ENCODE assay signal across 8 mouse cellular contexts in the genomic region with DNA sequence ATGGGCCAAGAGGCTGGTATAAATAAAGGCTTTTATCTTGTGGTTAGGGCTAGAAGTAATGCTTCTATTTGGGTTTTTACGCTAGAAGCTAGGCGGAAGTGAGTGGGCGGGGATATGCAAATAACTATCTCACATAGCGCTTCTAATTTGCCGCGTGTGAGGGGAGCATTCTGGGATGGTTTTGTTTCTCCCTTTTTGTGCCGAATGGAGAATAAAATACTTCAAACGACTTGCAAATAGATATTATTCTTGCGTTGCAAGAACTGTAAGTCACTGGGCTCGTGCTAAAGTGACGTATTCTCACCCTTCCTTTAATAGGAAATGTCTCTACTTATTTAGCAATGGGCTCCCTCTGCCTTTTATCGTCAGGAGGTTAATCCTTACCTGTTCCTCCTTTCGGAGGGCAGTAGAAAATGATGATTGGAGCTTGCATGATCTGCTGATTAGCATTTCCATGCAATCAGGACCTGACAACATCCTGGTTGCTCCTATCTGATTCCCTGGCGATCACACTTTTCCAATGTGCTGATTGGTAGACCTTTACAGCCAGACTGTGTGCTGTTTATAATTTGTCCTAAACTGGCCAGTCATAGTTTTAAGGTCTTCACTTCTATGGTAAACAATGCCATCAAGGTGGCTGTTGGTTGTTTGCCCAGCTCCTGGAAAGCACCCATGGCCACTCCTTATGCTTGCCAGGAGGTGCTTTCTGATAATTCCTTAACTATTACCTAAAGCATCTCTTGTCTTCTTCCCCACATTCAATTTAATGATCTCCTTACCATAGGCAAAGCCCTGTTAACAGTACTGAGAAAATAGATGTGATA. TPM values are rescaled to one million over a fixed set of nuclear protein-coding genes. Genes with fewer than 3 reads are reported as not detected.
A peak's percentile ranks its signal among the peaks of the same experiment; 100 is the strongest.
DNase-seq lines count a peak whose midpoint lies in the region; ATAC-seq and TF ChIP-seq lines count a peak whose summit lies in the region.

No protein-coding gene starts in this region.

- no peaks in the 10 kb centered on the region for H3K36me3 ChIP-seq in forebrain, embryonic 11.5 days (ENCODE audit: control insufficient read depth, insufficient read depth, low read length)
- no peaks in the 10 kb centered on the region for H3K36me3 ChIP-seq in liver, postnatal 0 days (replicated peaks; ENCODE audit: insufficient read depth, low read length)
- no peaks in the 10 kb centered on the region for H3K36me3 ChIP-seq in neural tube, embryonic 13.5 days
- H3K36me3 ChIP-seq in stomach, postnatal 0 days (ENCODE audit: control insufficient read depth, insufficient read depth, low read length), result no peaks in the 10 kb centered on the region

- peak overlapping the region; percentile 50 for H3K4me2 ChIP-seq in forebrain, embryonic 11.5 days (ENCODE audit: low read depth, low read length, severe bottlenecking)
- H3K4me2 ChIP-seq in liver, postnatal 0 days (ENCODE audit: low read depth, low read length), result peak overlapping the region; percentile 72
- H3K4me2 ChIP-seq in neural tube, embryonic 13.5 days, result peak overlapping the region; percentile 72
- peak overlapping the region; percentile 46 for H3K4me2 ChIP-seq in stomach, postnatal 0 days (replicated peaks; ENCODE audit: low read depth)

- 0% methylated on average over 14 of the region's 14 CpGs for WGBS in forebrain, embryonic 11.5 days
- WGBS in liver, postnatal 0 days (ENCODE audit: insufficient replicate concordance), result under 1% methylated on average over 14 of the region's 14 CpGs
- 0% methylated on average over 14 of the region's 14 CpGs for WGBS in neural tube, embryonic 13.5 days
- under 1% methylated on average over 14 of the region's 14 CpGs for whole genome bisulfite sequencing in stomach, postnatal 0 days

- H3K4me3 ChIP-seq in forebrain, embryonic 11.5 days (ENCODE audit: low read depth, low read length), result peak overlapping the region; percentile 24; the same call in 1 of the 2 replicates
- H3K4me3 ChIP-seq in liver, postnatal 0 days (ENCODE audit: low read depth, low read length), result peak overlapping the region; percentile 27
- H3K4me3 ChIP-seq in neural tube, embryonic 13.5 days, result peak overlapping the region; percentile 34
- H3K4me3 ChIP-seq in stomach, postnatal 0 days (ENCODE audit: low read depth, low read length), result peak overlapping the region; percentile 24

- intact Hi-C loops in heart, postnatal 10 days (cut with DNase I), result loop anchor here (2.0 to 5.0 kb wide), 2 partner anchors 16 to 174 kb away; partner anchors contain the start of gene Vamp2

- H3K9me3 ChIP-seq in forebrain, embryonic 11.5 days (ENCODE audit: control insufficient read depth, low read length), result no peaks in the 10 kb centered on the region
- H3K9me3 ChIP-seq in liver, postnatal 0 days (ENCODE audit: low read length), result no peaks in the 10 kb centered on the region
- H3K9me3 ChIP-seq in neural tube, embryonic 13.5 days, result no peaks in the 10 kb centered on the region
- no peaks in the 10 kb centered on the region for H3K9me3 ChIP-seq in stomach, postnatal 0 days (ENCODE audit: control insufficient read depth, low read length)

- H3K27ac ChIP-seq in forebrain, embryonic 11.5 days (ENCODE audit: low read depth, low read length), result peak overlapping the region; percentile 86
- H3K27ac ChIP-seq in liver, postnatal 0 days (ENCODE audit: low read depth), result peak overlapping the region; percentile 95
- H3K27ac ChIP-seq in neural tube, embryonic 13.5 days (replicated peaks), result peak overlapping the region; percentile 91
- H3K27ac ChIP-seq in stomach, postnatal 0 days (replicated peaks), result peak overlapping the region; percentile 97

- peak; percentile 26 for TF ChIP-seq CTCF in liver, postnatal 0 days (IDR thresholded peaks at IDR 0.05; ENCODE audit: low read depth)
- TF ChIP-seq CTCF in stomach, postnatal 0 days (IDR thresholded peaks at IDR 0.05; ENCODE audit: low read depth), result peak; percentile 44

- H3K9ac ChIP-seq in forebrain, embryonic 11.5 days (ENCODE audit: low read length), result peak overlapping the region; percentile 72
- peak overlapping the region; percentile 78 for H3K9ac ChIP-seq in liver, postnatal 0 days (replicated peaks)
- peak overlapping the region; percentile 74 for H3K9ac ChIP-seq in neural tube, embryonic 13.5 days
- H3K9ac ChIP-seq in stomach, postnatal 0 days (ENCODE audit: low read length), result peak overlapping the region; percentile 55

- TF ChIP-seq EP300 in liver, postnatal 0 days (IDR thresholded peaks at IDR 0.05; ENCODE audit: low read depth), result peak; percentile 80
- peak; percentile 74 for TF ChIP-seq EP300 in stomach, postnatal 0 days (optimal IDR thresholded peaks at IDR 0.05)

- DNase-seq in ES-CJ7 (ENCODE audit: low read depth, low spot score), result peak; percentile 98
- DNase-seq in c-Kit-positive CD71-positive TER-119-negative erythroid progenitor cells, embryonic 14.5 days (ENCODE audit: low read depth), result peak; percentile 96
- peak; percentile 78 for DNase-seq in forebrain, embryonic 11.5 days (ENCODE audit: low spot score)
- peak; percentile 90 to 91 for DNase-seq in heart, postnatal 10 days
- DNase-seq in kidney, postnatal 36 days, result peak; percentile 89 to 94
- peak; percentile 82 for DNase-seq in liver, postnatal 0 days
- peak; percentile 72 for DNase-seq in stomach, postnatal 0 days (ENCODE audit: low spot score)

- no peaks in the 10 kb centered on the region for H3K27me3 ChIP-seq in forebrain, embryonic 11.5 days (ENCODE audit: control insufficient read depth, insufficient read depth, low read length)
- H3K27me3 ChIP-seq in liver, postnatal 0 days (ENCODE audit: insufficient read depth, low read length), result no peaks in the 10 kb centered on the region
- H3K27me3 ChIP-seq in neural tube, embryonic 13.5 days, result no peaks in the 10 kb centered on the region
- H3K27me3 ChIP-seq in stomach, postnatal 0 days (ENCODE audit: control insufficient read depth, insufficient read depth, low read length), result no peaks in the 10 kb centered on the region

- ATAC-seq in forebrain, embryonic 11.5 days (replicated peaks; ENCODE audit: low FRiP score), result peak; percentile 68
- peak; percentile 84 for ATAC-seq in liver, postnatal 0 days
- peak; percentile 79 for ATAC-seq in neural tube, embryonic 13.5 days (ENCODE audit: low read depth)
- peak; percentile 78 for ATAC-seq in stomach, postnatal 0 days (ENCODE audit: low FRiP score, low TSS enrichment)

- H3K4me1 ChIP-seq in forebrain, embryonic 11.5 days (replicated peaks; ENCODE audit: control insufficient read depth, insufficient read depth, low read length), result peaks cover 5% of the 10 kb centered on the region; the same call in 1 of the 2 replicates
- H3K4me1 ChIP-seq in liver, postnatal 0 days (ENCODE audit: insufficient read depth), result peaks cover 34% of the 10 kb centered on the region
- peaks cover 44% of the 10 kb centered on the region for H3K4me1 ChIP-seq in neural tube, embryonic 13.5 days (replicated peaks)
- no peaks in the 10 kb centered on the region for H3K4me1 ChIP-seq in stomach, postnatal 0 days (replicated peaks; ENCODE audit: control insufficient read depth, insufficient read depth)

RNA-seq across cellular contexts. Expression of gene Tmem107, which starts 2.7 kb away (rescaled TPM):
- polyA plus RNA-seq in forebrain, embryonic 11.5 days (2014; fragmentation: Nextera tagmentation; extraction: Ambion mirVana), result 60.3 and 60.6 TPM in 2 replicates
- 1 to 10 TPM; 5.8 to 7.8 TPM for total RNA-seq in heart, postnatal 10 days (2021)
- 12.5 and 13.0 TPM in 2 replicates for polyA plus RNA-seq in liver, postnatal 0 days (2015; fragmentation: Nextera tagmentation; extraction: Ambion mirVana)
- 28.4 and 29.2 TPM in 2 replicates for polyA plus RNA-seq in neural tube, embryonic 13.5 days (2015; fragmentation: Nextera tagmentation; extraction: Ambion mirVana)
- 28.4 and 30.8 TPM in 2 replicates for polyA plus RNA-seq in stomach, postnatal 0 days (2015; fragmentation: Nextera tagmentation; extraction: Ambion mirVana)

RNA-seq across cellular contexts. Expression of gene Borcs6, which starts 13.8 kb away (rescaled TPM):
- polyA plus RNA-seq in forebrain, embryonic 11.5 days (2014; fragmentation: Nextera tagmentation; extraction: Ambion mirVana), result 7.9 and 9.2 TPM in 2 replicates
- 10 to 100 TPM; 16.7 to 19.4 TPM for total RNA-seq in heart, postnatal 10 days (2021)
- polyA plus RNA-seq in liver, postnatal 0 days (2015; fragmentation: Nextera tagmentation; extraction: Ambion mirVana), result 5.4 and 6.6 TPM in 2 replicates
- polyA plus RNA-seq in neural tube, embryonic 13.5 days (2015; fragmentation: Nextera tagmentation; extraction: Ambion mirVana), result 14.7 and 16.8 TPM in 2 replicates
- polyA plus RNA-seq in stomach, postnatal 0 days (2015; fragmentation: Nextera tagmentation; extraction: Ambion mirVana), result 14.6 and 16.7 TPM in 2 replicates

RNA-seq across cellular contexts. Expression of gene Vamp2, which starts 15.0 kb away (rescaled TPM):
- polyA plus RNA-seq in forebrain, embryonic 11.5 days (2014; fragmentation: Nextera tagmentation; extraction: Ambion mirVana), result 95.9 and 98.4 TPM in 2 replicates
- 10 to 100 TPM; 71.1 to 85.8 TPM for total RNA-seq in heart, postnatal 10 days (2021)
- polyA plus RNA-seq in liver, postnatal 0 days (2015; fragmentation: Nextera tagmentation; extraction: Ambion mirVana), result 13.6 and 14.2 TPM in 2 replicates
- polyA plus RNA-seq in neural tube, embryonic 13.5 days (2015; fragmentation: Nextera tagmentation; extraction: Ambion mirVana), result 268 and 282 TPM in 2 replicates
- polyA plus RNA-seq in stomach, postnatal 0 days (2015; fragmentation: Nextera tagmentation; extraction: Ambion mirVana), result 43.0 and 53.7 TPM in 2 replicates

RNA-seq across cellular contexts. Expression of gene Per1, which starts 21.7 kb away (rescaled TPM):
- polyA plus RNA-seq in forebrain, embryonic 11.5 days (2014; fragmentation: Nextera tagmentation; extraction: Ambion mirVana), result 8.2 and 10.0 TPM in 2 replicates
- 100 to 1,000 TPM in 1 of 2 experiments, 10 to 100 TPM in 1; 61.4 to 101 TPM for total RNA-seq in heart, postnatal 10 days (2021)
- polyA plus RNA-seq in liver, postnatal 0 days (2015; fragmentation: Nextera tagmentation; extraction: Ambion mirVana), result 3.0 and 8.2 TPM in 2 replicates
- 8.0 and 8.4 TPM in 2 replicates for polyA plus RNA-seq in neural tube, embryonic 13.5 days (2015; fragmentation: Nextera tagmentation; extraction: Ambion mirVana)
- polyA plus RNA-seq in stomach, postnatal 0 days (2015; fragmentation: Nextera tagmentation; extraction: Ambion mirVana), result 7.7 and 13.1 TPM in 2 replicates

RNA-seq across cellular contexts. Expression of gene Aurkb, which starts 27.8 kb away (rescaled TPM):
- polyA plus RNA-seq in forebrain, embryonic 11.5 days (2014; fragmentation: Nextera tagmentation; extraction: Ambion mirVana), result 199 and 209 TPM in 2 replicates
- 10 to 100 TPM; 11.6 to 15.4 TPM for total RNA-seq in heart, postnatal 10 days (2021)
- polyA plus RNA-seq in liver, postnatal 0 days (2015; fragmentation: Nextera tagmentation; extraction: Ambion mirVana), result 41.3 and 45.9 TPM in 2 replicates
- polyA plus RNA-seq in neural tube, embryonic 13.5 days (2015; fragmentation: Nextera tagmentation; extraction: Ambion mirVana), result 22.7 and 33.0 TPM in 2 replicates
- polyA plus RNA-seq in stomach, postnatal 0 days (2015; fragmentation: Nextera tagmentation; extraction: Ambion mirVana), result 24.7 and 34.0 TPM in 2 replicates

Comparison
In these comparisons a context has a peak if more than half of its experiments do, and no peak if none do; other contexts are left out.
1. Peak in every context shown above with its lines: DNase-seq, ATAC-seq, H3K4me3 ChIP-seq and H3K27ac ChIP-seq.